Mouse (Mus musculus) CH12.LX (cell line): Measurements from ENCODE around the gene Ktn1. TPM values are rescaled to one million over a fixed set of nuclear protein-coding genes. Genes with fewer than 3 reads are reported as not detected.

Experiments
- DNase-seq: peaks from one replicate; pipeline ENCODE4 v3.0.0-alpha.2; 2013; ENCODE audit errors: extremely low read depth
- H3K27ac ChIP-seq: 2 replicates; pipeline ENCODE4 v1.5.1; 2012; ENCODE audit warnings: low read depth, mild to moderate bottlenecking, control low read depth, moderate library complexity; ENCODE audit not compliant: insufficient read depth
- H3K27me3 ChIP-seq: replicated peaks from 2 replicates; pipeline ENCODE3; 2012; ENCODE audit warnings: inconsistent platforms
- H3K36me3 ChIP-seq, 2 experiments: replicated peaks in 1 of 2; 2 replicates each; pipeline versions ENCODE3 to v1.6.1; 2012; ENCODE audit warnings: inconsistent platforms in 1 of 2, low read length in 1 of 2, mild to moderate bottlenecking in 1 of 2, mixed read lengths in 1 of 2, moderate library complexity in 1 of 2; ENCODE audit not compliant: control insufficient read depth in 1 of 2, insufficient read depth in 1 of 2
- H3K4me1 ChIP-seq, 2 experiments: 2 replicates each; pipeline ENCODE4 v1.6.1; 2012; ENCODE audit warnings: inconsistent platforms in 1 of 2, moderate library complexity in 1 of 2; ENCODE audit not compliant: insufficient read depth in 2 of 2, control insufficient read depth in 1 of 2
- H3K4me2 ChIP-seq: 2 replicates; pipeline ENCODE4 v1.6.1; 2012; ENCODE audit warnings: low read depth, mild to moderate bottlenecking, control low read depth; ENCODE audit not compliant: poor library complexity, insufficient read depth, severe bottlenecking
- H3K4me3 ChIP-seq, 3 experiments: fragments of 150-350 bp in 1 of 3; sonication (generic) in 1 of 3; replicated peaks in 1 of 3; 2 replicates each; pipeline versions ENCODE3 to v1.5.1; 2011 to 2012; ENCODE audit warnings: low read depth in 2 of 3, low read length in 2 of 3, mild to moderate bottlenecking in 2 of 3, moderate library complexity in 2 of 3, control low read depth in 1 of 3, improper control_type of control experiment in 1 of 3, inconsistent platforms in 1 of 3, mixed read lengths in 1 of 3; ENCODE audit not compliant: poor library complexity in 1 of 3
- H3K79me2 ChIP-seq: replicated peaks from 2 replicates; pipeline ENCODE4 v1.6.1; 2012; ENCODE audit warnings: mild to moderate bottlenecking, moderate library complexity; ENCODE audit not compliant: control insufficient read depth, poor library complexity, insufficient read depth, severe bottlenecking; ENCODE audit errors: extremely low read depth
- H3K9ac ChIP-seq: 2 replicates; pipeline ENCODE4 v1.6.1; 2012; ENCODE audit warnings: low read depth, mild to moderate bottlenecking, control low read depth, moderate library complexity; ENCODE audit not compliant: insufficient read depth
- H3K9me3 ChIP-seq: replicated peaks from 2 replicates; pipeline ENCODE3; 2012; ENCODE audit warnings: low read length, inconsistent platforms, mixed read lengths
- BHLHE40 ChIP-seq: IDR thresholded peaks from 2 replicates; pipeline ENCODE4 v1.6.1; 2011; ENCODE audit warnings: mild to moderate bottlenecking, low read depth, low read length, improper control_type of control experiment
- CHD1 ChIP-seq: IDR thresholded peaks from 2 replicates; pipeline ENCODE4 v1.6.1; 2012; ENCODE audit warnings: low read depth, low read length, improper control_type of control experiment, inconsistent platforms
- CHD2 ChIP-seq: IDR thresholded peaks from 2 replicates; pipeline ENCODE4 v1.6.1; 2011; ENCODE audit warnings: low read length, improper control_type of control experiment
- CTCF ChIP-seq, 2 experiments: IDR thresholded peaks in 1 of 2; conservative IDR thresholded peaks in 1 of 2; 2 replicates each; pipeline ENCODE4 v1.5.1; 2011 to 2012; ENCODE audit warnings: low read depth in 2 of 2, low read length in 2 of 2, improper control_type of control experiment in 1 of 2, inconsistent platforms in 1 of 2, mild to moderate bottlenecking in 1 of 2, moderate library complexity in 1 of 2
- EP300 ChIP-seq: IDR thresholded peaks from 2 replicates; pipeline ENCODE4 v1.6.1; 2011; ENCODE audit warnings: low read length, improper control_type of control experiment
- ETS1 ChIP-seq: conservative IDR thresholded peaks from 2 replicates; pipeline ENCODE4 v1.6.1; 2012; ENCODE audit warnings: low read depth, mild to moderate bottlenecking, inconsistent platforms, low read length, improper control_type of control experiment, moderate library complexity
- GABPA ChIP-seq: IDR thresholded peaks from 2 replicates; pipeline ENCODE4 v1.6.1; 2012; ENCODE audit warnings: low read depth, low read length, improper control_type of control experiment, inconsistent platforms; ENCODE audit not compliant: insufficient replicate concordance
- IRF4 ChIP-seq: IDR thresholded peaks from 2 replicates; pipeline ENCODE4 v1.6.1; 2014; ENCODE audit warnings: low read depth, mild to moderate bottlenecking, inconsistent platforms, low read length, improper control_type of control experiment
- JUN ChIP-seq: IDR thresholded peaks from 2 replicates; pipeline ENCODE4 v1.6.1; 2011; ENCODE audit warnings: low read depth, mild to moderate bottlenecking, low read length, improper control_type of control experiment, moderate library complexity; ENCODE audit not compliant: insufficient read depth
- JUND ChIP-seq: conservative IDR thresholded peaks from 2 replicates; pipeline ENCODE4 v1.6.1; 2011; ENCODE audit warnings: low read depth, low read length, improper control_type of control experiment
- KAT2A ChIP-seq: IDR thresholded peaks from 2 replicates; pipeline ENCODE4 v1.6.1; 2012; ENCODE audit warnings: low read length, improper control_type of control experiment, inconsistent platforms; ENCODE audit not compliant: insufficient replicate concordance
- MAFK ChIP-seq: IDR thresholded peaks from 2 replicates; pipeline ENCODE4 v1.6.1; 2011; ENCODE audit warnings: low read length, improper control_type of control experiment; ENCODE audit not compliant: insufficient replicate concordance
- MAX ChIP-seq: IDR thresholded peaks from 2 replicates; pipeline ENCODE4 v1.6.1; 2011; ENCODE audit warnings: low read length, improper control_type of control experiment
- MAZ ChIP-seq: IDR thresholded peaks from 2 replicates; pipeline ENCODE4 v1.6.1; 2012; ENCODE audit warnings: low read depth, mild to moderate bottlenecking, inconsistent platforms, low read length, improper control_type of control experiment, moderate library complexity
- MEF2A ChIP-seq: IDR thresholded peaks from 2 replicates; pipeline ENCODE4 v1.6.1; 2014; ENCODE audit warnings: low read depth, mild to moderate bottlenecking, inconsistent platforms, low read length, improper control_type of control experiment, borderline replicate concordance
- MXI1 ChIP-seq: IDR thresholded peaks from 2 replicates; pipeline ENCODE4 v1.6.1; 2011; ENCODE audit warnings: mild to moderate bottlenecking, low read depth, low read length, improper control_type of control experiment
- NELFE ChIP-seq: IDR thresholded peaks from 2 replicates; pipeline ENCODE4 v1.6.1; 2011; ENCODE audit warnings: low read depth, low read length, improper control_type of control experiment
- NRF1 ChIP-seq: IDR thresholded peaks from 2 replicates; pipeline ENCODE4 v1.6.1; 2014; ENCODE audit warnings: low read depth, mild to moderate bottlenecking, inconsistent platforms, low read length, improper control_type of control experiment, moderate library complexity
- POLR2A ChIP-seq: IDR thresholded peaks from 2 replicates; pipeline ENCODE4 v1.6.1; 2011; ENCODE audit warnings: low read depth, mild to moderate bottlenecking, improper control_type of control experiment, low read length
- POLR2AphosphoS2 ChIP-seq: IDR thresholded peaks from 2 replicates; pipeline ENCODE4 v1.6.1; 2011; ENCODE audit warnings: low read depth, low read length, improper control_type of control experiment
- RAD21 ChIP-seq: IDR thresholded peaks from 2 replicates; pipeline ENCODE4 v1.6.1; 2011; ENCODE audit warnings: low read depth, mild to moderate bottlenecking, low read length, improper control_type of control experiment, moderate library complexity
- RCOR1 ChIP-seq: conservative IDR thresholded peaks from 2 replicates; pipeline ENCODE4 v1.6.1; 2012; ENCODE audit warnings: low read depth, mild to moderate bottlenecking, inconsistent platforms, low read length, improper control_type of control experiment
- SIN3A ChIP-seq: IDR thresholded peaks from 2 replicates; pipeline ENCODE4 v1.6.1; 2012; ENCODE audit warnings: low read length, improper control_type of control experiment, inconsistent platforms
- SMC3 ChIP-seq: IDR thresholded peaks from 2 replicates; pipeline ENCODE4 v1.6.1; 2011; ENCODE audit warnings: low read depth, low read length, improper control_type of control experiment
- TCF12 ChIP-seq: IDR thresholded peaks from 2 replicates; pipeline ENCODE4 v1.6.1; 2014; ENCODE audit warnings: low read depth, mild to moderate bottlenecking, inconsistent platforms, low read length, improper control_type of control experiment
- UBTF ChIP-seq: IDR thresholded peaks from 2 replicates; pipeline ENCODE4 v1.6.1; 2012; ENCODE audit warnings: low read depth, mild to moderate bottlenecking, inconsistent platforms, low read length, improper control_type of control experiment, moderate library complexity
- USF1 ChIP-seq: IDR thresholded peaks from 2 replicates; pipeline ENCODE4 v1.6.1; 2014; ENCODE audit warnings: low read depth, mild to moderate bottlenecking, inconsistent platforms, low read length, improper control_type of control experiment
- USF2 ChIP-seq: conservative IDR thresholded peaks from 2 replicates; pipeline ENCODE4 v1.6.1; 2011; ENCODE audit warnings: low read depth, low read length, improper control_type of control experiment
- ZC3H11A ChIP-seq: IDR thresholded peaks from 2 replicates; pipeline ENCODE4 v1.6.1; 2012; ENCODE audit warnings: low read depth, mild to moderate bottlenecking, inconsistent platforms, low read length, improper control_type of control experiment
- ZKSCAN1 ChIP-seq: IDR thresholded peaks from 2 replicates; pipeline ENCODE4 v1.6.1; 2012; ENCODE audit warnings: low read depth, inconsistent platforms, low read length, improper control_type of control experiment, borderline replicate concordance
- ZMIZ1 ChIP-seq: IDR thresholded peaks from 2 replicates; pipeline ENCODE4 v1.6.1; 2012; ENCODE audit warnings: low read depth, mild to moderate bottlenecking, inconsistent platforms, low read length, improper control_type of control experiment
- ZNF384 ChIP-seq: IDR thresholded peaks from 2 replicates; pipeline ENCODE4 v1.6.1; 2012; ENCODE audit warnings: low read depth, low read length, improper control_type of control experiment, inconsistent platforms
- dilution Hi-C: fragments of 300-500 bp; cut with MboI; formaldehyde crosslinking; loops from 2 replicates; pipeline ENCODE4 v1.14.3; 2020; ENCODE audit warnings: low sequenced_read_pairs; ENCODE audit not compliant: extremely low pct_unique_long_range_greater_than_20kb, extremely low pct_ligation_motif_present
- in situ Hi-C: fragments of 300-500 bp; cut with MboI; formaldehyde crosslinking; loops from 3 replicates; pipeline ENCODE4 v1.14.3; 2019; ENCODE audit warnings: low sequenced_read_pairs, low pct_ligation_motif_present, low pct_unique_long_range_greater_than_20kb, mixed read lengths
- polyA plus RNA-seq: library from polyadenylated mRNA; unstranded; fragments of >175 nt; gene quantifications from 2 replicates; pipeline ENCODE4 v1.2.1, GENCODE M21; 2012; ENCODE audit warnings: low read depth; ENCODE audit not compliant: insufficient read length
- total RNA-seq, 2 experiments: library from RNA; depleted of rRNA; stranded (reverse); fragments of 300-350 nt in 1 of 2; fragments of >200 nt in 1 of 2; gene quantifications; 2 replicates each; pipeline ENCODE4 v1.2.3; 2012 to 2014

Gene Ktn1
- total and polyA plus RNA-seq, 3 experiments, result 23.2 to 56.5 (median 25.6) TPM

DNA sequence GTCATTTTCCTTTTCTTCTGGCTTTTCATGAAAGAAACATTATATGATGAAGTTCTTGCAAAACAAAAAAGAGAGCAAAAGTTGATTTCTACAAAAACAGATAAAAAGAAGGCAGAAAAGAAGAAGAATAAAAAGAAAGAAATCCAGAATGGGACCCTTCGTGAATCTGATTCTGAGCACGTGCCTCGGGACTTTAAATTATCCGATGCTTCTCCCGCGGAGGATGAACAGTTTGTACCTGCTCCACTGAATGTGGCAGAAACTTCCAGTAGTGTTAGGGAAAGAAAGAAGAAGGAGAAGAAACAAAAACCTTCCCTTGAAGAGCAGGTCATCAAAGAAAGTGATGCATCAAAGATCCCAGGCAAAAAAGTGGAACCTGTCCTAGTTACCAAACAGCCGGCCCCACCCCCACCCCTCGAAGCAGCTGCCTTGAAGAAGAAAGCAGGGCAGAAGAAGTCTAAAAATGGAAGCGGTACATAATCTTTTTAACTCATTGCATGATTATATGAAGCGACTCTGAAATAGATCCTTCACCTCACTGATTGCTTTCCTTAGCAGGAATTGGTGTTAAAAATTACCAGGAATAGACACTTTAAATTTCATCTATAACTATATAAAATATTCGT lies 15.7 kb downstream of the Ktn1 start:
- peak overlapping the region; percentile 69 for H3K4me2 ChIP-seq
- no peak overlapping the region for H3K27ac ChIP-seq
- peaks cover 8% of the 10 kb centered on the region for H3K9me3 ChIP-seq
- H3K27me3 ChIP-seq, result no peaks in the 10 kb centered on the region
- H3K4me1 ChIP-seq, result peaks cover 6 to 37% of the 10 kb centered on the region in 2 experiments; a peak in 3 of 4 replicates
- peaks cover 23% of the 10 kb centered on the region for H3K79me2 ChIP-seq
- in situ Hi-C loops (no loop called here), dilution Hi-C loops (no loop called here)
- peak; percentile 53 for TF ChIP-seq MAX
- TF ChIP-seq JUN, result no peak
- TF ChIP-seq MXI1, result peak; percentile 57
- no peak for TF ChIP-seq UBTF
- peak; percentile 84 for TF ChIP-seq BHLHE40
- TF ChIP-seq MEF2A, result 0 out of 2 replicates have a peak, but pooled peaks have one; percentile 8
- TF ChIP-seq ZNF384, result no peak
- peak; percentile 45; the same call in 1 of the 2 replicates for TF ChIP-seq CHD2
- TF ChIP-seq MAZ, result no peak
- no peak for TF ChIP-seq CHD1
- H3K36me3 ChIP-seq, result peaks cover 6 to 36% of the 10 kb centered on the region in 2 experiments
- no peak overlapping the region; the same call in 1 of the 2 replicates for H3K9ac ChIP-seq
- peak; percentile 57 for DNase-seq
- H3K4me3 ChIP-seq, result no peak overlapping the region

DNA sequence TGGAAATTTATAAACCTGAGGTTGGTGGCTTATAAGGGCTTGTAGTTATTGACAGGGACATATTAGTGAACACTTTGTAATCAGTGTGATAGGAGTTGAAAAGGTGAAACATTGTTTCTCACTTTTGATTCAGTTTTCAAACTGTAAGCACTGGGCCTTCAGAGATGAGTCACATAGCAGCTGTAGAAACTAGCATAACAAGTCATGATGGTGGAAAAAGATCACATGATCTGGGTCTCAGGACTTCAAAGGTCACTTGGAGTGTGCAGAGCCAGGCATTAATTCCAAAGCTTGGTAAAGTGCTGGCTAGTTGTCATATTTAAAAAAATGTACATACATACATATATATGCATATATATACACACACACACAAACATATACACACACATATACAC lies 16.2 kb downstream of the Ktn1 start:
- peak; percentile 78 for DNase-seq
- Histone ChIP-seq H3K27ac (no peak overlapping the region), H3K27me3 (no peaks in the 10 kb centered on the region), H3K9ac (no peak overlapping the region; the same call in 1 of the 2 replicates), H3K9me3 (peaks cover 8% of the 10 kb centered on the region), H3K4me1 (peaks cover 6 to 37% of the 10 kb centered on the region in 2 experiments; a peak in 3 of 4 replicates), H3K4me2 (peak overlapping the region; percentile 69), H3K36me3 (peaks cover 6 to 41% of the 10 kb centered on the region in 2 experiments), H3K79me2 (peaks cover 20% of the 10 kb centered on the region), H3K4me3 (no peak overlapping the region)
- in situ Hi-C loops, result no loop called here
- dilution Hi-C loops, result no loop called here
- TF ChIP-seq POLR2AphosphoS2 (no peak), KAT2A (no peak), BHLHE40 (peak; percentile 89), NRF1 (no peak), MAFK (0 out of 2 replicates have a peak, but pooled peaks have one; percentile 16), SMC3 (no peak), SIN3A (peak; percentile 91), JUND (peak; percentile 92), CHD1 (no peak), GABPA (no peak), ZKSCAN1 (no peak), ZMIZ1 (no peak), RAD21 (no peak), RCOR1 (no peak), UBTF (no peak), MAZ (no peak), NELFE (no peak), MAX (no peak), USF1 (peak; percentile 74), POLR2A (no peak), ETS1 (peak; percentile 98), IRF4 (peak; percentile 88), CTCF (conservative IDR thresholded peaks at IDR 0.05 in 1 of 2, IDR thresholded peaks at IDR 0.05 in 1 of 2; ENCODE audit: low read depth in 2 of 2, low read length in 2 of 2) (no peak), ZC3H11A (no peak), USF2 (peak; percentile 78), TCF12 (peak; percentile 55; the same call in 1 of the 2 replicates), EP300 (peak; percentile 83)
